Mouse (Mus musculus): ENCODE measurements around the gene Olfml1. TPM values are rescaled to one million over a fixed set of nuclear protein-coding genes. Genes with fewer than 3 reads are reported as not detected.

The Olfml1 gene
- 6.8 and 9.5 TPM in 2 replicates for polyA plus RNA-seq (2015; fragmentation: Nextera tagmentation; extraction: Ambion mirVana)

GRCm38 (mm10) chr7:107567261-107567671, at the start of gene Olfml1:
TSS of gene Olfml1 (plus strand) at chr7:107567446.
- H3K9ac ChIP-seq = no peak within 1 kb of the TSS
- whole genome bisulfite sequencing = 39% methylated on average over 7 of the region's 7 CpGs
- H3K9me3 ChIP-seq (replicated peaks) = no peaks in the 10 kb centered on the region

GRCm38 (mm10) chr7:107519256-107520025, 47.8 kb upstream of the Olfml1 start:
- Histone ChIP-seq H3K9ac (no peak overlapping the region), H3K4me2 (no peak overlapping the region), H3K4me3 (no peak overlapping the region), H3K9me3 (replicated peaks) (no peaks in the 10 kb centered on the region), H3K27me3 (no peaks in the 10 kb centered on the region), H3K36me3 (no peaks in the 10 kb centered on the region), H3K27ac (no peak overlapping the region), H3K4me1 (replicated peaks) (peaks cover 3% of the 10 kb centered on the region; the same call in 1 of the 2 replicates)
- ATAC-seq (replicated peaks; ENCODE audit: insufficient number of reproducible peaks, insufficient read depth, low FRiP score, low read depth) = no peak
- 75% methylated on average over 12 of the region's 12 CpGs for WGBS

More at GRCm38 (mm10) chr7:107567261-107567671, at the start of gene Olfml1:
- Histone ChIP-seq H3K4me3 (peak within 1 kb of the TSS; percentile 40), H3K36me3 (no peaks in the 10 kb centered on the region), H3K27ac (peak within 1 kb of the TSS; percentile 70), H3K27me3 (no peaks in the 10 kb centered on the region), H3K4me1 (replicated peaks) (no peaks in the 10 kb centered on the region), H3K4me2 (peak within 1 kb of the TSS; percentile 48)
- peak; percentile 62 for ATAC-seq (replicated peaks; ENCODE audit: insufficient number of reproducible peaks, insufficient read depth, low FRiP score, low read depth)

GRCm38 (mm10) chr7:107521411-107521810, 45.8 kb upstream of the Olfml1 start:
- no peak for ATAC-seq (replicated peaks; ENCODE audit: insufficient number of reproducible peaks, insufficient read depth, low FRiP score, low read depth)
- H3K4me1 ChIP-seq (replicated peaks) = peaks cover 3% of the 10 kb centered on the region; the same call in 1 of the 2 replicates
- no peaks in the 10 kb centered on the region for H3K27me3 ChIP-seq
- no peaks in the 10 kb centered on the region for H3K36me3 ChIP-seq
- no peaks in the 10 kb centered on the region for H3K9me3 ChIP-seq (replicated peaks)
- no peak overlapping the region for H3K4me2 ChIP-seq
- 71% methylated on average over 6 of the region's 6 CpGs for WGBS
- H3K4me3 ChIP-seq = no peak overlapping the region
- H3K9ac ChIP-seq = no peak overlapping the region
- H3K27ac ChIP-seq = no peak overlapping the region

GRCm38 (mm10) chr7:107526299-107526698, 40.9 kb upstream of the Olfml1 start:
- H3K4me1 ChIP-seq (replicated peaks) = no peaks in the 10 kb centered on the region
- H3K9me3 ChIP-seq (replicated peaks) = no peaks in the 10 kb centered on the region
- H3K36me3 ChIP-seq = no peaks in the 10 kb centered on the region
- no peak for ATAC-seq (replicated peaks; ENCODE audit: insufficient number of reproducible peaks, insufficient read depth, low FRiP score, low read depth)
- H3K27ac ChIP-seq = no peak overlapping the region
- 9% methylated on average over 1 of the region's 1 CpGs for WGBS
- no peak overlapping the region for H3K4me2 ChIP-seq
- no peak overlapping the region for H3K9ac ChIP-seq
- no peak overlapping the region for H3K4me3 ChIP-seq
- H3K27me3 ChIP-seq = no peaks in the 10 kb centered on the region

GRCm38 (mm10) chr7:107528169-107528772, 39.0 kb upstream of the Olfml1 start:
- Histone ChIP-seq H3K27me3 (no peaks in the 10 kb centered on the region), H3K4me3 (no peak overlapping the region), H3K36me3 (no peaks in the 10 kb centered on the region), H3K4me2 (no peak overlapping the region), H3K9ac (no peak overlapping the region), H3K4me1 (replicated peaks) (no peaks in the 10 kb centered on the region), H3K27ac (no peak overlapping the region), H3K9me3 (replicated peaks) (no peaks in the 10 kb centered on the region)
- ATAC-seq (replicated peaks; ENCODE audit: insufficient number of reproducible peaks, insufficient read depth, low FRiP score, low read depth) = no peak
- 71% methylated on average over 3 of the region's 3 CpGs for WGBS

- no peak overlapping the region for H3K4me2 ChIP-seq
- no peak overlapping the region for H3K27ac ChIP-seq
- no peak for ATAC-seq (replicated peaks; ENCODE audit: insufficient number of reproducible peaks, insufficient read depth, low FRiP score, low read depth)
- no peaks in the 10 kb centered on the region for H3K36me3 ChIP-seq
- no peak overlapping the region for H3K4me3 ChIP-seq
- 48% methylated on average over 5 of the region's 5 CpGs for WGBS
- no peaks in the 10 kb centered on the region for H3K9me3 ChIP-seq (replicated peaks)
- H3K9ac ChIP-seq = no peak overlapping the region
- H3K4me1 ChIP-seq (replicated peaks) = no peaks in the 10 kb centered on the region
- H3K27me3 ChIP-seq = no peaks in the 10 kb centered on the region
Measured at GRCm38 (mm10) chr7:107529364-107529763, 37.9 kb upstream of the Olfml1 start.

- no peak overlapping the region for H3K27ac ChIP-seq
- no peaks in the 10 kb centered on the region for H3K9me3 ChIP-seq (replicated peaks)
- no peaks in the 10 kb centered on the region for H3K36me3 ChIP-seq
- no peaks in the 10 kb centered on the region for H3K4me1 ChIP-seq (replicated peaks)
- no peaks in the 10 kb centered on the region for H3K27me3 ChIP-seq
- no peak overlapping the region for H3K9ac ChIP-seq
- no peak for ATAC-seq (replicated peaks; ENCODE audit: insufficient number of reproducible peaks, insufficient read depth, low FRiP score, low read depth)
- H3K4me2 ChIP-seq = no peak overlapping the region
- no peak overlapping the region for H3K4me3 ChIP-seq
- WGBS = 67% methylated on average over 4 of the region's 4 CpGs
Measured at GRCm38 (mm10) chr7:107535311-107535710, 31.9 kb upstream of the Olfml1 start.

- Histone ChIP-seq H3K36me3 (no peaks in the 10 kb centered on the region), H3K27ac (no peak overlapping the region), H3K9me3 (replicated peaks) (no peaks in the 10 kb centered on the region), H3K27me3 (no peaks in the 10 kb centered on the region), H3K4me1 (replicated peaks) (no peaks in the 10 kb centered on the region), H3K4me2 (no peak overlapping the region), H3K4me3 (no peak overlapping the region), H3K9ac (no peak overlapping the region)
- no peak for ATAC-seq (replicated peaks; ENCODE audit: insufficient number of reproducible peaks, insufficient read depth, low FRiP score, low read depth)
- 59% methylated on average over 6 of the region's 6 CpGs for WGBS
Measured at GRCm38 (mm10) chr7:107536516-107536915, 30.7 kb upstream of the Olfml1 start.

GRCm38 (mm10) chr7:107540034-107540433, 27.2 kb upstream of the Olfml1 start:
- Histone ChIP-seq H3K9ac (no peak overlapping the region), H3K4me3 (no peak overlapping the region), H3K27ac (no peak overlapping the region), H3K4me2 (no peak overlapping the region), H3K4me1 (replicated peaks) (no peaks in the 10 kb centered on the region), H3K9me3 (replicated peaks) (no peaks in the 10 kb centered on the region), H3K36me3 (no peaks in the 10 kb centered on the region), H3K27me3 (no peaks in the 10 kb centered on the region)
- WGBS = 18% methylated on average over 4 of the region's 4 CpGs
- ATAC-seq (replicated peaks; ENCODE audit: insufficient number of reproducible peaks, insufficient read depth, low FRiP score, low read depth) = no peak

GRCm38 (mm10) chr7:107545011-107545410, 22.2 kb upstream of the Olfml1 start:
- Histone ChIP-seq H3K9me3 (replicated peaks) (no peaks in the 10 kb centered on the region), H3K4me1 (replicated peaks) (no peaks in the 10 kb centered on the region), H3K36me3 (no peaks in the 10 kb centered on the region), H3K27ac (no peak overlapping the region), H3K27me3 (no peaks in the 10 kb centered on the region), H3K4me3 (no peak overlapping the region), H3K4me2 (no peak overlapping the region), H3K9ac (no peak overlapping the region)
- ATAC-seq (replicated peaks; ENCODE audit: insufficient number of reproducible peaks, insufficient read depth, low FRiP score, low read depth) = no peak
- WGBS = 64% methylated on average over 1 of the region's 1 CpGs

- Histone ChIP-seq H3K9me3 (replicated peaks) (no peaks in the 10 kb centered on the region), H3K27ac (no peak overlapping the region), H3K27me3 (no peaks in the 10 kb centered on the region), H3K4me1 (replicated peaks) (no peaks in the 10 kb centered on the region), H3K4me2 (no peak overlapping the region), H3K4me3 (no peak overlapping the region), H3K36me3 (no peaks in the 10 kb centered on the region), H3K9ac (no peak overlapping the region)
- ATAC-seq (replicated peaks; ENCODE audit: insufficient number of reproducible peaks, insufficient read depth, low FRiP score, low read depth) = no peak
- WGBS = 82% methylated on average over 3 of the region's 3 CpGs
Measured at GRCm38 (mm10) chr7:107547872-107548271, 19.4 kb upstream of the Olfml1 start.

- H3K27ac ChIP-seq = no peak overlapping the region
- H3K9me3 ChIP-seq (replicated peaks) = no peaks in the 10 kb centered on the region
- H3K9ac ChIP-seq = no peak overlapping the region
- no peaks in the 10 kb centered on the region for H3K36me3 ChIP-seq
- H3K4me1 ChIP-seq (replicated peaks) = no peaks in the 10 kb centered on the region
- H3K4me2 ChIP-seq = no peak overlapping the region
- ATAC-seq (replicated peaks; ENCODE audit: insufficient number of reproducible peaks, insufficient read depth, low FRiP score, low read depth) = no peak
- no peaks in the 10 kb centered on the region for H3K27me3 ChIP-seq
- WGBS = 67% methylated on average over 1 of the region's 1 CpGs
- H3K4me3 ChIP-seq = no peak overlapping the region
Measured at GRCm38 (mm10) chr7:107553461-107553860, 13.8 kb upstream of the Olfml1 start.
